Mouse (Mus musculus) stomach, embryonic 16.5 days (tissue): ENCODE measurements around the gene Hist2h2bb. TPM values are rescaled to one million over a fixed set of nuclear protein-coding genes. Genes with fewer than 3 reads are reported as not detected.
"Not testable (repeated sequence)": the region's sequence is repeated elsewhere in the genome, so short reads cannot be mapped to it uniquely, and the experiment has no call there.

Experiments used
- ATAC-seq: fragments of 200-750 bp; cut with Nextera tagmentation; 2 replicates; pipeline ENCODE4 v1.8.0; 2017; ENCODE audit warnings: moderate number of reproducible peaks, moderate TSS enrichment; ENCODE audit not compliant: insufficient read depth, low FRiP score
- H3K27ac ChIP-seq: fragments of 300-500 bp; sonication (generic); 2 replicates; pipeline ENCODE4 v1.5.1; 2014; ENCODE audit warnings: low read length
- H3K27me3 ChIP-seq: fragments of 300-500 bp; sonication (generic); 2 replicates; pipeline ENCODE4 v1.6.1; 2014; ENCODE audit warnings: low read length, control low read depth, mixed read lengths; ENCODE audit not compliant: control insufficient read depth, insufficient read depth
- H3K36me3 ChIP-seq: fragments of 300-500 bp; sonication (generic); 2 replicates; pipeline ENCODE4 v1.6.1; 2014; ENCODE audit warnings: low read length; ENCODE audit not compliant: control insufficient read depth, insufficient read depth
- H3K4me1 ChIP-seq: fragments of 300-500 bp; sonication (generic); 2 replicates; pipeline ENCODE4 v1.6.1; 2014; ENCODE audit warnings: low read length, control low read depth, mixed read lengths; ENCODE audit not compliant: control insufficient read depth, insufficient read depth
- H3K4me2 ChIP-seq: fragments of 300-500 bp; sonication (generic); 2 replicates; pipeline ENCODE4 v1.6.1; 2014; ENCODE audit warnings: low read depth, low read length, mixed read lengths
- H3K4me3 ChIP-seq: fragments of 300-500 bp; sonication (generic); replicated peaks from 2 replicates; pipeline ENCODE4 v1.5.1; 2014; ENCODE audit warnings: mild to moderate bottlenecking, low read length
- H3K9ac ChIP-seq: fragments of 300-500 bp; sonication (generic); 2 replicates; pipeline ENCODE4 v1.6.1; 2014; ENCODE audit warnings: low read length
- H3K9me3 ChIP-seq: fragments of 300-500 bp; sonication (generic); replicated peaks from 2 replicates; pipeline ENCODE4 v1.6.1; 2016; ENCODE audit warnings: low read length, control low read depth; ENCODE audit not compliant: control insufficient read depth
- WGBS: fragments of 180-500 bp; shearing (Covaris S2); extraction: QIAGEN DNeasy Blood & Tissue Kit; methylation state at CpG from one replicate; pipeline ENCODE4 v1.1.7; 2014; 5-methylcytosine and 5-hydroxymethylcytosine counted together
- polyA plus RNA-seq: library from polyadenylated mRNA; unstranded; fragments of >200 nt; fragmentation: Nextera tagmentation; extraction: Ambion mirVana; gene quantifications from 2 replicates; pipeline ENCODE4 v1.2.1, GENCODE M21; 2015

Gene Hist2h2bb
- polyA plus RNA-seq = 7.3 and 12.4 TPM in 2 replicates

GRCm38 (mm10) chr3:96269511-96270474 lies at the start of gene Hist2h2bb:
Hist2h2bb (plus strand) TSS chr3:96269752.
- Histone ChIP-seq H3K27ac (peak within 1 kb of the TSS; percentile 92), H3K9me3 (no peaks in the 10 kb centered on the region), H3K9ac (peak within 1 kb of the TSS; percentile 80), H3K36me3 (no peaks in the 10 kb centered on the region), H3K4me3 (peak within 1 kb of the TSS; percentile 63), H3K4me1 (peaks cover 10% of the 10 kb centered on the region; the same call in 1 of the 2 replicates), H3K27me3 (no peaks in the 10 kb centered on the region), H3K4me2 (peak within 1 kb of the TSS; percentile 96)
- WGBS = under 1% methylated on average over 45 of the region's 45 CpGs
- ATAC-seq = peak; percentile 96

GRCm38 (mm10) chr3:96220131-96220764 lies 49.3 kb upstream of the Hist2h2bb start:
- Histone ChIP-seq H3K4me1 (peaks cover 31% of the 10 kb centered on the region), H3K27ac (peak overlapping the region; percentile 98), H3K4me2 (peak overlapping the region; percentile 82), H3K4me3 (peak overlapping the region; percentile 50), H3K9ac (peak overlapping the region; percentile 78)
- not testable (repeated sequence) for H3K36me3 ChIP-seq, H3K27me3 ChIP-seq, H3K9me3 ChIP-seq
- peak; percentile 1; the same call in 1 of the 2 replicates for ATAC-seq
- under 1% methylated on average over 32 of the region's 47 CpGs for WGBS

GRCm38 (mm10) chr3:96220765-96221639 lies 48.5 kb upstream of the Hist2h2bb start, which contains the start of the genes Hist2h2ac and Hist2h2be:
Hist2h2ac (minus strand) TSS chr3:96220880.
Hist2h2be (plus strand) TSS chr3:96221119.
- peak; percentile 93 for ATAC-seq
- Histone ChIP-seq H3K4me2 (peak within 1 kb of the TSS; percentile 82), H3K9ac (peak within 1 kb of the TSS; percentile 78), H3K9me3 (no peaks in the 10 kb centered on the region), H3K27me3 (no peaks in the 10 kb centered on the region), H3K4me1 (peaks cover 31% of the 10 kb centered on the region), H3K36me3 (no peaks in the 10 kb centered on the region), H3K27ac (peak within 1 kb of the TSS; percentile 98), H3K4me3 (peak within 1 kb of the TSS; percentile 50)
- WGBS = under 1% methylated on average over 43 of the region's 43 CpGs

- WGBS = 18% methylated on average over 9 of the region's 9 CpGs
- Histone ChIP-seq H3K27me3 (no peaks in the 10 kb centered on the region), H3K9ac (peak overlapping the region; percentile 76), H3K4me1 (peaks cover 31% of the 10 kb centered on the region), H3K4me2 (peak overlapping the region; percentile 82), H3K4me3 (peak overlapping the region; percentile 50), H3K36me3 (no peaks in the 10 kb centered on the region), H3K27ac (peak overlapping the region; percentile 98), H3K9me3 (no peaks in the 10 kb centered on the region)
- no peak for ATAC-seq
These were observed 47.9 kb upstream of the Hist2h2bb start for GRCm38 (mm10) chr3:96221640-96222038.

- H3K9me3 ChIP-seq = no peaks in the 10 kb centered on the region
- H3K27ac ChIP-seq = no peak overlapping the region
- H3K4me1 ChIP-seq = peaks cover 31% of the 10 kb centered on the region
- peak overlapping the region; percentile 82 for H3K4me2 ChIP-seq
- ATAC-seq = no peak
- H3K4me3 ChIP-seq = no peak overlapping the region
- H3K9ac ChIP-seq = no peak overlapping the region
- H3K36me3 ChIP-seq = no peaks in the 10 kb centered on the region
- 86% methylated on average over 4 of the region's 4 CpGs for WGBS
- H3K27me3 ChIP-seq = no peaks in the 10 kb centered on the region
These were observed 46.8 kb upstream of the Hist2h2bb start for GRCm38 (mm10) chr3:96222774-96223173.

GRCm38 (mm10) chr3:96225421-96225820 lies 44.1 kb upstream of the Hist2h2bb start:
- WGBS = 53% methylated on average over 2 of the region's 2 CpGs
- H3K4me2 ChIP-seq = no peak overlapping the region
- no peak overlapping the region for H3K27ac ChIP-seq
- no peak overlapping the region for H3K4me3 ChIP-seq
- no peak for ATAC-seq
- no peaks in the 10 kb centered on the region for H3K9me3 ChIP-seq
- peaks cover 23% of the 10 kb centered on the region for H3K4me1 ChIP-seq
- no peaks in the 10 kb centered on the region for H3K36me3 ChIP-seq
- 0 out of 2 replicates have a peak overlapping the region, but pooled peaks have one; percentile 10 for H3K9ac ChIP-seq
- H3K27me3 ChIP-seq = no peaks in the 10 kb centered on the region

GRCm38 (mm10) chr3:96226695-96227648 lies 42.6 kb upstream of the Hist2h2bb start:
- peaks cover 14% of the 10 kb centered on the region for H3K4me1 ChIP-seq
- H3K27ac ChIP-seq = no peak overlapping the region
- no peaks in the 10 kb centered on the region for H3K9me3 ChIP-seq
- no peaks in the 10 kb centered on the region for H3K36me3 ChIP-seq
- no peak overlapping the region for H3K9ac ChIP-seq
- H3K4me2 ChIP-seq = no peak overlapping the region
- ATAC-seq = no peak; the same call in 1 of the 2 replicates
- H3K27me3 ChIP-seq = no peaks in the 10 kb centered on the region
- WGBS = 59% methylated on average over 8 of the region's 8 CpGs
- H3K4me3 ChIP-seq = no peak overlapping the region

- Histone ChIP-seq H3K4me3 (no peak overlapping the region), H3K36me3 (no peaks in the 10 kb centered on the region), H3K27ac (no peak overlapping the region), H3K9ac (no peak overlapping the region), H3K4me1 (no peaks in the 10 kb centered on the region; the same call in 1 of the 2 replicates), H3K9me3 (no peaks in the 10 kb centered on the region), H3K4me2 (no peak overlapping the region), H3K27me3 (no peaks in the 10 kb centered on the region)
- 77% methylated on average over 2 of the region's 2 CpGs for WGBS
- ATAC-seq = no peak
These were observed 40.7 kb upstream of the Hist2h2bb start for GRCm38 (mm10) chr3:96228828-96229227.
